Mouse (Mus musculus): ENCODE results near the gene Gm17374. TPM values are rescaled to one million over a fixed set of nuclear protein-coding genes. Genes with fewer than 3 reads are reported as not detected.
"Not testable (repeated sequence)": the region's sequence is repeated elsewhere in the genome, so short reads cannot be mapped to it uniquely, and the experiment has no call there.

Gm17374 gene
- polyA plus RNA-seq, 1 experiment from 2014 or later: not detected

GRCm38 (mm10) chr2:140185685-140186210 lies 33.9 kb downstream of the Gm17374 start:
- not testable (repeated sequence) for H3K9ac ChIP-seq; H3K27me3 ChIP-seq (replicated peaks); ATAC-seq (ENCODE audit: insufficient number of reproducible peaks, low FRiP score); H3K27ac ChIP-seq (ENCODE audit: poor library complexity, severe bottlenecking); H3K4me2 ChIP-seq; H3K9me3 ChIP-seq (replicated peaks); H3K4me1 ChIP-seq (replicated peaks); H3K4me3 ChIP-seq
- 88% methylated on average over 3 of the region's 3 CpGs for WGBS
- peaks cover 44% of the 10 kb centered on the region for H3K36me3 ChIP-seq

- no peaks in the 10 kb centered on the region for H3K27me3 ChIP-seq (replicated peaks)
- no peak overlapping the region for H3K27ac ChIP-seq (ENCODE audit: poor library complexity, severe bottlenecking)
- WGBS: 82% methylated on average over 2 of the region's 2 CpGs
- no peak overlapping the region for H3K9ac ChIP-seq
- no peak for ATAC-seq (ENCODE audit: insufficient number of reproducible peaks, low FRiP score)
- no peaks in the 10 kb centered on the region for H3K9me3 ChIP-seq (replicated peaks)
- H3K4me2 ChIP-seq: no peak overlapping the region
- no peak overlapping the region for H3K4me3 ChIP-seq
- peaks cover 15% of the 10 kb centered on the region; the same call in 1 of the 2 replicates for H3K4me1 ChIP-seq (replicated peaks)
- peaks cover 45% of the 10 kb centered on the region for H3K36me3 ChIP-seq
Measured at GRCm38 (mm10) chr2:140200713-140201112, 48.9 kb downstream of the Gm17374 start.

- Histone ChIP-seq H3K9ac (no peak overlapping the region), H3K4me3 (no peak overlapping the region), H3K27me3 (replicated peaks) (no peaks in the 10 kb centered on the region), H3K4me1 (replicated peaks) (peaks cover 15% of the 10 kb centered on the region; the same call in 1 of the 2 replicates), H3K9me3 (replicated peaks) (no peaks in the 10 kb centered on the region), H3K27ac (ENCODE audit: poor library complexity, severe bottlenecking) (peak overlapping the region; percentile 68), H3K4me2 (peak overlapping the region; percentile 30), H3K36me3 (peaks cover 39% of the 10 kb centered on the region)
- peak; percentile 57; the same call in 1 of the 2 replicates for ATAC-seq (ENCODE audit: insufficient number of reproducible peaks, low FRiP score)
- 39% methylated on average over 5 of the region's 5 CpGs for WGBS
Measured at GRCm38 (mm10) chr2:140202573-140202972, 50.7 kb downstream of the Gm17374 start.

Other genes with a start within 250 kb of the Gm17374 start
- gene Tasp1, start 85.2 kb upstream of the Gm17374 start, polyA plus RNA-seq (2016; fragmentation: Nextera tagmentation; extraction: Ambion mirVana): 13.4 and 14.7 TPM in 2 replicates
- 20.1 and 20.4 TPM in 2 replicates for gene Esf1, start 18.5 kb downstream of the Gm17374 start, polyA plus RNA-seq (2016; fragmentation: Nextera tagmentation; extraction: Ambion mirVana)
- gene Ndufaf5, start 18.6 kb downstream of the Gm17374 start, polyA plus RNA-seq (2016; fragmentation: Nextera tagmentation; extraction: Ambion mirVana): 34.0 and 34.3 TPM in 2 replicates
- not detected in 2 replicates for gene Sel1l2, start 237.7 kb downstream of the Gm17374 start, polyA plus RNA-seq (2016; fragmentation: Nextera tagmentation; extraction: Ambion mirVana)
- 22.7 and 24.9 TPM in 2 replicates for gene Macrod2, start 243.3 kb downstream of the Gm17374 start, polyA plus RNA-seq (2016; fragmentation: Nextera tagmentation; extraction: Ambion mirVana)

All from heart, embryonic 12.5 days (tissue).